Mouse (Mus musculus) limb, embryonic 14.5 days (tissue): ENCODE data around the gene Ust. TPM values are rescaled to one million over a fixed set of nuclear protein-coding genes. Genes with fewer than 3 reads are reported as not detected.

ENCODE experiments used
- ATAC-seq: fragments of 200-750 bp; cut with Nextera tagmentation; 2 replicates; pipeline ENCODE4 v1.8.0; 2017; ENCODE audit warnings: low read depth, moderate number of reproducible peaks, moderate TSS enrichment; ENCODE audit not compliant: low FRiP score
- DNase-seq: peaks from one replicate; pipeline ENCODE4 v3.0.0-alpha.2; 2015; ENCODE audit warnings: low spot score
- H3K27ac ChIP-seq: fragments of 300-500 bp; sonication (generic); replicated peaks from 2 replicates; pipeline ENCODE4 v1.5.1; 2014; ENCODE audit warnings: low read depth, mild to moderate bottlenecking, low read length, moderate library complexity, mixed read lengths
- H3K27me3 ChIP-seq: fragments of 300-500 bp; sonication (generic); 2 replicates; pipeline ENCODE4 v1.6.1; 2014; ENCODE audit warnings: low read length, mixed read lengths; ENCODE audit not compliant: control insufficient read depth, insufficient read depth
- H3K36me3 ChIP-seq: fragments of 300-500 bp; sonication (generic); 2 replicates; pipeline ENCODE4 v1.6.1; 2014; ENCODE audit warnings: mild to moderate bottlenecking, low read length, moderate library complexity, mixed read lengths; ENCODE audit not compliant: control insufficient read depth, insufficient read depth
- H3K4me1 ChIP-seq: fragments of 300-500 bp; sonication (generic); 2 replicates; pipeline ENCODE4 v1.6.1; 2014; ENCODE audit warnings: antibody characterized with exemption, low read length, mixed read lengths; ENCODE audit not compliant: control insufficient read depth, insufficient read depth
- H3K4me2 ChIP-seq: fragments of 300-500 bp; sonication (generic); replicated peaks from 2 replicates; pipeline ENCODE4 v1.6.1; 2014; ENCODE audit warnings: low read depth, mild to moderate bottlenecking, low read length, moderate library complexity; ENCODE audit not compliant: severe bottlenecking
- H3K4me3 ChIP-seq: fragments of 300-500 bp; sonication (generic); replicated peaks from 2 replicates; pipeline ENCODE4 v1.5.1; 2014; ENCODE audit warnings: low read length
- H3K9ac ChIP-seq: fragments of 300-500 bp; sonication (generic); 2 replicates; pipeline ENCODE4 v1.6.1; 2014; ENCODE audit warnings: mild to moderate bottlenecking, low read depth, low read length, moderate library complexity; ENCODE audit not compliant: severe bottlenecking
- H3K9me3 ChIP-seq: fragments of 300-500 bp; sonication (generic); 2 replicates; pipeline ENCODE4 v1.6.1; 2016; ENCODE audit warnings: low read length; ENCODE audit not compliant: control insufficient read depth
- POLR2A ChIP-seq: fragments of 200-500 bp; IDR thresholded peaks from 2 replicates; pipeline ENCODE4 v1.8.0; 2012; ENCODE audit warnings: inconsistent platforms, mild to moderate bottlenecking, moderate library complexity, borderline replicate concordance; ENCODE audit not compliant: insufficient read depth, insufficient read length; ENCODE audit errors: extremely low read depth
- WGBS: fragments of 180-500 bp; shearing (Covaris S2); extraction: QIAGEN DNeasy Blood & Tissue Kit; methylation state at CpG from one replicate; pipeline ENCODE4 v1.1.7; 2014; 5-methylcytosine and 5-hydroxymethylcytosine counted together
- polyA plus RNA-seq, 2 experiments: library from polyadenylated mRNA; depleted of rRNA in 1 of 2; stranded (reverse) in 1 of 2; unstranded in 1 of 2; fragments of >200 nt; fragmentation: Nextera tagmentation in 1 of 2; extraction: Ambion mirVana in 1 of 2; gene quantifications; 2 replicates each; pipeline versions ENCODE4 v1.2.1 to v1.2.3; 2012 to 2014

The Ust gene
- polyA plus RNA-seq, 2 experiments, result 9.9 to 14.5 TPM

- Histone ChIP-seq H3K4me1 (peaks cover 22% of the 10 kb centered on the region), H3K4me3 (no peak overlapping the region), H3K9me3 (no peaks in the 10 kb centered on the region), H3K27ac (no peak overlapping the region), H3K9ac (no peak overlapping the region), H3K27me3 (no peaks in the 10 kb centered on the region), H3K36me3 (no peaks in the 10 kb centered on the region), H3K4me2 (no peak overlapping the region)
- DNase-seq, result no peak
- no peak for ATAC-seq
- TF ChIP-seq POLR2A, result no peak
- 91% methylated on average over 12 of the region's 12 CpGs for WGBS
Observed at GRCm38 (mm10) chr10:8427671-8428364, 90.8 kb downstream of the Ust start.

- TF ChIP-seq POLR2A, result no peak
- no peaks in the 10 kb centered on the region for H3K4me1 ChIP-seq
- H3K36me3 ChIP-seq, result no peaks in the 10 kb centered on the region
- H3K27ac ChIP-seq, result no peak overlapping the region
- peak; percentile 37; the same call in 1 of the 2 replicates for ATAC-seq
- H3K27me3 ChIP-seq, result no peaks in the 10 kb centered on the region
- H3K4me3 ChIP-seq, result no peak overlapping the region
- no peaks in the 10 kb centered on the region for H3K9me3 ChIP-seq
- H3K4me2 ChIP-seq, result no peak overlapping the region
- no peak overlapping the region for H3K9ac ChIP-seq
- 61% methylated on average over 6 of the region's 6 CpGs for WGBS
- no peak for DNase-seq
Observed at GRCm38 (mm10) chr10:8419496-8420009, 99.1 kb downstream of the Ust start.

- no peak for DNase-seq
- Histone ChIP-seq H3K9me3 (no peaks in the 10 kb centered on the region), H3K4me1 (no peaks in the 10 kb centered on the region), H3K9ac (no peak overlapping the region), H3K4me2 (no peak overlapping the region), H3K27ac (no peak overlapping the region), H3K4me3 (no peak overlapping the region), H3K27me3 (no peaks in the 10 kb centered on the region), H3K36me3 (no peaks in the 10 kb centered on the region)
- ATAC-seq, result no peak
- WGBS, result 89% methylated on average over 5 of the region's 5 CpGs
- TF ChIP-seq POLR2A, result no peak
Observed at GRCm38 (mm10) chr10:8415474-8415873, 103.2 kb downstream of the Ust start.

GRCm38 (mm10) chr10:8415036-8415435 lies 103.6 kb downstream of the Ust start:
- Histone ChIP-seq H3K27ac (no peak overlapping the region), H3K4me2 (no peak overlapping the region), H3K9me3 (no peaks in the 10 kb centered on the region), H3K4me3 (no peak overlapping the region), H3K27me3 (no peaks in the 10 kb centered on the region), H3K36me3 (no peaks in the 10 kb centered on the region), H3K4me1 (no peaks in the 10 kb centered on the region), H3K9ac (no peak overlapping the region)
- DNase-seq, result no peak
- TF ChIP-seq POLR2A, result no peak
- 84% methylated on average over 7 of the region's 7 CpGs for WGBS
- no peak for ATAC-seq

- DNase-seq (no peak), ATAC-seq (no peak)
- WGBS, result 84% methylated on average over 4 of the region's 4 CpGs
Observed at GRCm38 (mm10) chr10:8405141-8405540, 113.5 kb downstream of the Ust start.

GRCm38 (mm10) chr10:8392226-8392625 lies 126.4 kb downstream of the Ust start:
- no peak for TF ChIP-seq POLR2A
- Histone ChIP-seq H3K27me3 (no peaks in the 10 kb centered on the region), H3K4me1 (peaks cover 4% of the 10 kb centered on the region), H3K36me3 (no peaks in the 10 kb centered on the region), H3K9me3 (no peaks in the 10 kb centered on the region), H3K4me3 (no peak overlapping the region), H3K4me2 (no peak overlapping the region), H3K9ac (no peak overlapping the region), H3K27ac (no peak overlapping the region)
- 64% methylated on average over 2 of the region's 2 CpGs for WGBS
- DNase-seq (no peak), ATAC-seq (no peak)

More at GRCm38 (mm10) chr10:8405141-8405540, 113.5 kb downstream of the Ust start:
- no peak for TF ChIP-seq POLR2A
- Histone ChIP-seq H3K36me3 (no peaks in the 10 kb centered on the region), H3K9me3 (no peaks in the 10 kb centered on the region), H3K27ac (no peak overlapping the region), H3K4me2 (no peak overlapping the region), H3K4me3 (no peak overlapping the region), H3K27me3 (no peaks in the 10 kb centered on the region), H3K4me1 (no peaks in the 10 kb centered on the region), H3K9ac (no peak overlapping the region)
